Mouse (Mus musculus): ENCODE data around the gene Fhl1. TPM values are rescaled to one million over a fixed set of nuclear protein-coding genes. Genes with fewer than 3 reads are reported as not detected.
A peak's percentile ranks its signal among the peaks of the same experiment; 100 is the strongest.

Fhl1 gene
- polyA plus RNA-seq (2016; fragmentation: Nextera tagmentation; extraction: Ambion mirVana): 12.4 and 13.5 TPM in 2 replicates

DNA sequence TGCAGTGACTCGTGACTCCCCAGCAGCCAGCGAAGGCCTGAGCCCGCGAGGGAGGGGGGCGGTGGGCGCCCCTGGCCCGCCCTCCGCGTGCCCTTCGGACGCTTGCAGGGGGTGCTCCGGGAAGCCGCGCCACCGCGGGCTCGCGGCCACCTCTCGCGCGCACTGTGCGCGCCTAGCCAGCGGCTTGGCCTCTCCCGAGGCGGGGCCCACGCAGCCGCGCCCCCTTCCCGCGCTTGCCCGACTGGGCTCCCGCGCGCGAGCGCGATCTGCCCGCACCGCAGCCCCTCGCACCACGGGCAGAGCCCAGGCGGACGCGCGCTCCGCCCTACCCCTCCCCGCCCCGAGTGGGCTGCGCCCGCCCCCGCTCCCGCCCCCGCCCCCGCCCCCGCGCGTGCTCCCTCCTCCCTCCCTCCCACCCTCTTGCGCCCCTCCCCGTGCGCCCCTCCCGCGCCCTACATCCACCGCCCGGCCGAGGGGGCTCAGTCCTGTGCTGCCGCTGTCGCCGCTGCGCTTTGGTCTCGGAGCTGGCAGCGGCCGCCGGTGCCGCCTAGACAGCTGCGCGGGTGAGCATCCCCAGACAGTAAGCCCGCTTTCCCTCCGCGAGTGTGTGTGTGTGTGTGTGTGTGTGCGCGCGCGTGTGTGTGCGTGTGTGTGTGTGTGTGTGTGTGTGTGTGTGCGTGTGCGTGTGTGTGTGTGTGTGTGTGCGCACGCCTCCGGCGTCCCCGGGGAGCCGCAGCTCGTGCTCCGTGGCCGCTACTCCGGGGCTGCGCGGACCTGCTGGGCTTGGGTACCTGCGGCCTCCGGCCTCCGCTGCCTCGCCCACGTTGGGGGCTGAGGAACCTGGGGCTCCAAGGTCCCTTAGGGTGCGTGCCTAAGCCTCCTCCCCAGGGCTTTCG, at the start of gene Fhl1:
TSS of gene Fhl1 (plus strand) at position 482 of the 896 bp plus-strand sequence.
- H3K4me1 ChIP-seq: peaks cover 33% of the 10 kb centered on the region
- peak within 1 kb of the TSS; percentile 69 for H3K9ac ChIP-seq
- peak; percentile 64 for ATAC-seq
- peaks cover 39% of the 10 kb centered on the region for H3K27me3 ChIP-seq (replicated peaks)
- H3K4me3 ChIP-seq: peak within 1 kb of the TSS; percentile 60
- no peaks in the 10 kb centered on the region for H3K36me3 ChIP-seq
- peak within 1 kb of the TSS; percentile 85 for H3K4me2 ChIP-seq
- 0 out of 2 replicates have a peak within 1 kb of the TSS, but pooled peaks have one; percentile 48 for H3K27ac ChIP-seq
- 20% methylated on average over 46 of the region's 106 CpGs for WGBS (ENCODE audit: insufficient replicate concordance)
- H3K9me3 ChIP-seq (replicated peaks): no peaks in the 10 kb centered on the region

DNA sequence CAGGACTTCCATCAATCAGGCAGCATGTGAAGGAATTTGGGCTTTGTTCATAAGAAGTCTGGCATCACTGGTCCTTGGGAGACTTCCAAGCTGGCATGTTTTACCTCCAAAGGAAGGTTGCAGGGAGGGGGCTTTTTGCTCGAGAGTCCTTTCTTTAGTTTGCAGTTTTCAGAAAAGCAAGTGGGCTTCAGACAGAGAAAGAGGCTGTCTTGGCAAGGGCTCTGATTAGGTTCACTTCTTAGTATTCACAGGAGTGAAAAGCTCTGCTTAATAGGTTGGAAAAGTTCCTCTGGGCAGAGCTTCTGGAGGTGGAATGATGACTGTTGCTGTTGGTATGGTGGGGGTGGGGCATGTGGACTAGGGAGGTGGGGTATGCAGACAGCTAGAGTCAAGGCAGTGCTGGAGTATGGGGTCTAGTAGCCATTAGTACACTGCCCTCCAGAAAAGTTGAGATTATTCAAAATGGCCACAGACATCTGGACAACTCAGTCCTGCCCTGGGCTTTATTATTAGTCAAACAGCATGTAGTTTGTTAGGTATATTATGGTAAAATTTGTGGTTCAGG, 49.3 kb upstream of the Fhl1 start:
- H3K4me1 ChIP-seq: no peaks in the 10 kb centered on the region
- WGBS (ENCODE audit: insufficient replicate concordance): 48% methylated on average over 1 of the region's 1 CpGs

DNA sequence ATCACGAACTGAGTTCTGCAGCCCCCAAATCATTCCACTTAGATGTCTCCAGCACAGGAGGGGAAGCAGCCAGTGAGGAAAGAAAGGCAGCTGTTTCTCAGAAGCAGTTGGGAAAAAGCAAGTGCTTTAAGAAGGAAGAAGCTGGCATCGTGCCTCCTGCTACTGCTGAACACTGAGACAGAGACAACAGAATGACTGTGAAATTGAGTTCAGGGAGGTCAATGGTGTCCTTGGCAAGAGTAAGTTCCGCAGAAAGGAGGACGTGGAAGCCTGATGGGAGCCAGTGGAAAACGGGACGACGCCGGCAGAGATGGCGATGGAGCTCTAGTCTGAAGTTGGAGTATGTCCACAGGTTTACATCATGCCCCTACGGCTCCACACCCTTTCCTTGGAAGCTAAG, 48.1 kb upstream of the Fhl1 start:
- 79% methylated on average over 10 of the region's 10 CpGs for WGBS (ENCODE audit: insufficient replicate concordance)
- Histone ChIP-seq H3K4me3 (no peak overlapping the region), H3K27ac (no peak overlapping the region), H3K9ac (no peak overlapping the region), H3K27me3 (replicated peaks) (no peaks in the 10 kb centered on the region), H3K36me3 (no peaks in the 10 kb centered on the region), H3K4me1 (no peaks in the 10 kb centered on the region), H3K4me2 (no peak overlapping the region), H3K9me3 (replicated peaks) (no peaks in the 10 kb centered on the region)
- ATAC-seq: no peak

More for the DNA sequence above, 49.3 kb upstream of the Fhl1 start:
- Histone ChIP-seq H3K27me3 (replicated peaks) (no peaks in the 10 kb centered on the region), H3K9ac (no peak overlapping the region), H3K9me3 (replicated peaks) (no peaks in the 10 kb centered on the region), H3K36me3 (no peaks in the 10 kb centered on the region), H3K4me2 (no peak overlapping the region), H3K27ac (no peak overlapping the region), H3K4me3 (no peak overlapping the region)
- ATAC-seq: no peak

DNA sequence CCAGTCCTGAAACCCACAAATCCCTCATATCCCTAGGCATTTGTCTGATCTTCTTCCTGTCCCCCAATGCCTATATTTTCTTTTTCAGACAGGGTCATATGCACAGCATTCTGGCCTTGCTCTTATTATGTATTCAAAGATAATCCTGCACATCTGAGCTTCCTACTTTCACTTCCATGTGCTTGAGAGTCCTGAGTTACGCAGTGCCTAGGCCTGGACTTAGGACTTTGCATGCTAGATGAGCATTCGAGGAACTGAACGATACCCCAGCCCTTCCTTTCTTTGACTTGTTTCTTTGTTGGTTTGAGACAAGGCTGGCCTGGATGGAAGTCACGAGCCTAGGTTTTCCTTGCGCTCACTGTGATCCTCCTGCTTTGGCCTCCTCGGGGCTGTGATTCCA, 39.0 kb upstream of the Fhl1 start:
- Histone ChIP-seq H3K9me3 (replicated peaks) (no peaks in the 10 kb centered on the region), H3K36me3 (no peaks in the 10 kb centered on the region), H3K27me3 (replicated peaks) (no peaks in the 10 kb centered on the region), H3K4me3 (no peak overlapping the region), H3K4me1 (no peaks in the 10 kb centered on the region), H3K27ac (no peak overlapping the region), H3K4me2 (no peak overlapping the region), H3K9ac (no peak overlapping the region)
- ATAC-seq: no peak
- 73% methylated on average over 6 of the region's 6 CpGs for WGBS (ENCODE audit: insufficient replicate concordance)

DNA sequence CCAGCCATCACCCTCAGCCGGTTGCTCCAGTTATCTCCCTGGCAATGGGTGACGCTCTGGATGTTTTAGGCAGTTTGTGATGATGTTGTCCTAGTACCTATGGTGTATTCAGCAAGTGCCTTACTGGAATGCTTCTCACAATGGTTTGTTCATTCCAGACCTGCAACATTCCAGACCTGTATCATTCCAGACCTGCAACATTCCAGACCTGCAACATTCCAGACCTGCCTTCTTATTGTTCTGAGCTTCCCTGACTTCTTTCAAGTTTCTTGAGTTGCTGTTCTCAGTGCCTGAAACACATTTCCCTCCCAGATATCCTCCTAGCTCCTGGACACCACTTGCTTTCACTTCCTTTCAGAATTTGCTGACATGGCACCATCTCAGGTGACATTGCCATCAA, 37.0 kb upstream of the Fhl1 start:
- no peak overlapping the region for H3K4me3 ChIP-seq
- no peaks in the 10 kb centered on the region for H3K27me3 ChIP-seq (replicated peaks)
- H3K27ac ChIP-seq: no peak overlapping the region
- H3K36me3 ChIP-seq: no peaks in the 10 kb centered on the region
- H3K9me3 ChIP-seq (replicated peaks): no peaks in the 10 kb centered on the region
- no peaks in the 10 kb centered on the region for H3K4me1 ChIP-seq
- WGBS (ENCODE audit: insufficient replicate concordance): 68% methylated on average over 2 of the region's 2 CpGs
- ATAC-seq: no peak
- H3K9ac ChIP-seq: no peak overlapping the region
- H3K4me2 ChIP-seq: no peak overlapping the region

DNA sequence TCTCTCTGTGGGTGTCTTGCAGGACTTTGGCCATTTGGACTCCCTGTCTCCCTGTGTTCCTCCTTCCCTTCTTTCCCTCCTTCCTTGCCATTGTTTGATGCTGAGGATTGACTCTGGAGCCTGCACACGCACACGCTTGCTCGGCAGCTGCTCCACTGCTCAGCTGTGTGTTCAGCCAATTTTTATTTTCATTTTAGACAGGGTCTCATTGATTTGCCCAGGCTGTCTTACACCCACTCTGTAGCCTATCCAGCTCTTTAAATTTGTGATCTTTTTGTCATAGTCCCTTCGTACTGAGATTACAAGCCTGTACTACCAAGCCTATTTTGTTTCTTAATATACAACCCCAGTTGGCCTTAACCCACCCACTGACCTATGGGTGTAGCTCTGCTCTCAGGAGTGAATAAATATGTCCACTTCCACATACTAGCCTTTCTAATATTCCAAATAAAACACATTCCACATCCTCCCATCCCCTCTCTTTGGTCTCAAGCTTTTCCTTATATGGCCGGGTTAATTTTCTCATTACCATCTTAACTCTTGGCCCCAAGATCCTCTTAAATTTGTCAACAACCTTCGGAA, 34.3 kb upstream of the Fhl1 start:
- Histone ChIP-seq H3K9me3 (replicated peaks) (no peaks in the 10 kb centered on the region), H3K9ac (no peak overlapping the region), H3K27ac (no peak overlapping the region), H3K4me1 (no peaks in the 10 kb centered on the region), H3K36me3 (no peaks in the 10 kb centered on the region), H3K4me2 (no peak overlapping the region), H3K4me3 (no peak overlapping the region), H3K27me3 (replicated peaks) (no peaks in the 10 kb centered on the region)
- no peak for ATAC-seq
- WGBS (ENCODE audit: insufficient replicate concordance): 80% methylated on average over 6 of the region's 6 CpGs

DNA sequence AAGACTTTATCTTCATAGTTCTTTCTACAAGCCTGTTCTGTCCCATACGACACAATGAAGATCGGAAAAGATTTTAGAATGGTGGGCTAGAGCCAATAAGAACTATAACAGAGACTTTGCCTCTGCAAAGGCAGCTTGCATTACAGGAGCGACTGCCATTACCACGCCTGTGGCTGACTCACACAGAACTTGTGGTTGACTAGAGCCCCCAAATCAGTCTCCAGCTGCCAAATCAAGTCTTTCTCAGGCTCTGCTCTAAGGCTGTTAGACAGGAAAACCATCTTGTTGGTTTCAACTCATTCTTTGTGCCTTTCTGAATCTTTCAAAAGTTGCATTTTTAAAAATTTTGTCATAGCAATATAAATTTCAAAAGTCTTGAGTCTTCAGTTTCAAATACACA, 33.7 kb upstream of the Fhl1 start:
- Histone ChIP-seq H3K9ac (no peak overlapping the region), H3K9me3 (replicated peaks) (no peaks in the 10 kb centered on the region)

DNA sequence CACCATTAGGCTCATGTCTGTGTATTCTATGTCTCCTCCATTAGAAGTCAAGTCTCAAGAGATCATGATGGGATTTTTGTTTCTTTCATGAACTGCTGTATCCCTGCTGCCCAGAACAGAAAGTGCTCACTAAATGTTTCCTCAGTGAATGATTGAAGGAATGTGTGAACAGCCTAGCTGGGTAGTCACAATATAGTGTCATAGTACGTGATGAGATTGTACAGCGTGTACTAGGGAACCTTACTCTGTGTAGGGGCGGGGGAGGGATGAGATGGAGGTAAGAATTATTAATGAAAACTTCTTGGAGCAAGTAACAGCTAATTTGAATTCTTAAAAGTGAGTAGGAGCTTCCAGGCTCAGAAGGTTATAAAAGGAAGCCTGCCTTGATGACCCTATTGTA, 30.3 kb upstream of the Fhl1 start:
- Histone ChIP-seq H3K4me3 (no peak overlapping the region), H3K36me3 (no peaks in the 10 kb centered on the region), H3K4me1 (no peaks in the 10 kb centered on the region), H3K27ac (no peak overlapping the region), H3K27me3 (replicated peaks) (no peaks in the 10 kb centered on the region), H3K9me3 (replicated peaks) (no peaks in the 10 kb centered on the region), H3K9ac (no peak overlapping the region), H3K4me2 (no peak overlapping the region)
- ATAC-seq: no peak
- 72% methylated on average over 3 of the region's 3 CpGs for WGBS (ENCODE audit: insufficient replicate concordance)

More for the DNA sequence above, 33.7 kb upstream of the Fhl1 start:
- no peak overlapping the region for H3K4me2 ChIP-seq
- no peaks in the 10 kb centered on the region for H3K4me1 ChIP-seq
- H3K4me3 ChIP-seq: no peak overlapping the region
- no peak overlapping the region for H3K27ac ChIP-seq
- no peaks in the 10 kb centered on the region for H3K27me3 ChIP-seq (replicated peaks)
- H3K36me3 ChIP-seq: no peaks in the 10 kb centered on the region
- WGBS (ENCODE audit: insufficient replicate concordance): 57% methylated on average over 4 of the region's 4 CpGs
- ATAC-seq: no peak

DNA sequence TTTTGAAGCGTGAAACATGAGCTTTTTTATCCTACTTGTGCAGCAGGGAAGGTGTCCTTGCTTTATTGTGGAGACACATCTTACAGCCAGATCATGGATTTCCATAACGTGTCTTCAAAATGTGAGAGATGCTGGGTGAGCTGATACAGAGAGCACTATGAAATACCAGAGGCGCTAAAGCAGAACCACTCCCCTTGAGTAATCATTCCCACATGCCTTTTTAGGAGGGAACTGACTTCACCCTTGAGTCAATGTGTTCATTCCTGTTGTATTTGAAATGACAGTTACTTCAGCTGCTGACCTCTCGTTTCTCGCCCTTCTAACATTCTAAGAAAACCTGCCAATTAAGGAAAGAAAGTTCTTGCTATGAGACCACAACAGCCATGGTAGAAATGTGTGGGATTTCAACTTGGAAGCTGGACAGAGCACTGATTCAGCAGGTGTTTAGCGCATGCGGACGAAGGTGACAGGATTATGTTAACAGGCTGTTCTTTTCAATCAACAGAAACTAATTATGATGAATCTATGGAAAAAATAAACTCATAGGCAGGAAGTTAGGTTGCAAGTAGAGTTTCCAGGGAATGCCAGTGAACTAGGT, 27.5 kb upstream of the Fhl1 start:
- 77% methylated on average over 8 of the region's 8 CpGs for WGBS (ENCODE audit: insufficient replicate concordance)
- H3K36me3 ChIP-seq: no peaks in the 10 kb centered on the region
- H3K9ac ChIP-seq: no peak overlapping the region
- ATAC-seq: no peak
- no peaks in the 10 kb centered on the region for H3K4me1 ChIP-seq
- no peak overlapping the region for H3K27ac ChIP-seq
- no peaks in the 10 kb centered on the region for H3K27me3 ChIP-seq (replicated peaks)
- H3K4me2 ChIP-seq: no peak overlapping the region
- no peaks in the 10 kb centered on the region for H3K9me3 ChIP-seq (replicated peaks)
- H3K4me3 ChIP-seq: no peak overlapping the region

DNA sequence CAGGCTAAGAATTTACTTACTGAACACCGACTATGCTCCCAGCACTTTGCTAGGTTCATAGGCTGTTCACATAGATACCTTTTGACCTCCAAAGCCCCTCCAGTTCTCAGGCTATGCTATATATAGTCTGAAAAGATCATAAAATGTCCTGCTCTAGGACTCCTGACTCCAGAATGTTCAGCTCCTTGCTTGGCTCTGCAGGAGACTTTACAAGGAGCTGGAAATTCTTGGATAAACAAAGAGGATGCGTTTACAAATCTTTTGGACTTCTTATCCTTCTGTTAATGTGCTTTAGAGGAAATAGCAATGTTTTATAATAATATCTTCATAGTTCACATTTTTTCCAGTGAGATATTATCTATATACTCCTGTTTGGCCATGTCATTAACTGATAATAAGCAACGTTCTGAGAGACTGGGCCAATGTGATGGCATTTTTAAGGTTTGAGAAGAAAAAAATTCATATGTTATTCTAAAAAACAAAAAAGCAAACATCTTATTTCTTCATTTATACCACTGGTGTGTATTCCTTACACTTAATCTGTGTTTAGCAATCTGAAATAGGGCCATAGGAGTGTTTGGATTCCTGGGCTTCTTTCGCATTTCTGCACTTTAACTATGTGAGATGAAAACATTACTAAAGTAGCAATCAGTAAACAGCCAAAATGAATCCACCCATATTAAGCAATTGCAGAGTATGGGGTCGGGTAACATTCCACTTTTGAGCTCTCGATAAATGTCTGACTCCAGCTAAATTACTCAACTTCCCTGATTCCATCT, 22.8 kb upstream of the Fhl1 start:
- no peaks in the 10 kb centered on the region for H3K9me3 ChIP-seq (replicated peaks)
- no peak overlapping the region for H3K27ac ChIP-seq
- no peak overlapping the region for H3K9ac ChIP-seq
- H3K36me3 ChIP-seq: no peaks in the 10 kb centered on the region
- no peak overlapping the region for H3K4me3 ChIP-seq
- no peaks in the 10 kb centered on the region for H3K27me3 ChIP-seq (replicated peaks)
- 51% methylated on average over 6 of the region's 6 CpGs for WGBS (ENCODE audit: insufficient replicate concordance)
- H3K4me1 ChIP-seq: no peaks in the 10 kb centered on the region
- ATAC-seq: no peak
- no peak overlapping the region for H3K4me2 ChIP-seq

DNA sequence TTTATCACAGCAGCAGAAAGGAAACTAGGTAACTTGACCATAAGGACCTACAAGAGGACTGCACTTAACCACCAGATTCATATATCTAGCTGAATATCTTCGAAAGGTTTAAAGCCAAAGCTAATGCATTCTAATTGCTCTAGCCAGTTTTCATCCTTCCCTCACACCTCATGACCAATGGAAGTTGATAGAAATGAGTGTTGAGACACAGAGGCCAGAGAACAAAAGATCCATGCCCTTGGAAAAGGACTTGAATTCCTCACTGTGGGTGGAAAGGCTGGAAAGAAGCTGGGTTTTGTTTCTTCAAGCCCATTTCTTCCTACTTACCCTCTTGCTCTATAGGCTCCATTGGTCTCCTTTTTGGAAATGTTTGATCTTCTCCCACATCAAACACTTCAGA, 21.1 kb upstream of the Fhl1 start:
- no peak overlapping the region for H3K4me2 ChIP-seq
- H3K27me3 ChIP-seq (replicated peaks): no peaks in the 10 kb centered on the region
- WGBS (ENCODE audit: insufficient replicate concordance): 88% methylated on average over 1 of the region's 1 CpGs
- no peaks in the 10 kb centered on the region for H3K4me1 ChIP-seq
- ATAC-seq: no peak
- H3K9ac ChIP-seq: no peak overlapping the region
- no peaks in the 10 kb centered on the region for H3K36me3 ChIP-seq
- no peaks in the 10 kb centered on the region for H3K9me3 ChIP-seq (replicated peaks)
- H3K27ac ChIP-seq: no peak overlapping the region
- H3K4me3 ChIP-seq: no peak overlapping the region

Measured in liver, embryonic 12.5 days (tissue).